Mouse (Mus musculus): ENCODE results near the gene Tgfbr2. TPM values are rescaled to one million over a fixed set of nuclear protein-coding genes. Genes with fewer than 3 reads are reported as not detected.
"Not testable (repeated sequence)": the region's sequence is repeated elsewhere in the genome, so short reads cannot be mapped to it uniquely, and the experiment has no call there.

Gene Tgfbr2
- polyA plus RNA-seq, 1 experiment from 2014 or later: 53.1 TPM

GRCm38 (mm10) chr9:116053976-116054375 is 121.2 kb downstream of the Tgfbr2 start:
- Histone ChIP-seq H3K4me1 (0 out of 2 replicates have a peak, but pooled peaks cover 6% of the 10 kb centered on the region), H3K9me3 (no peaks in the 10 kb centered on the region), H3K9ac (no peak overlapping the region), H3K27ac (no peak overlapping the region), H3K27me3 (no peaks in the 10 kb centered on the region), H3K36me3 (no peaks in the 10 kb centered on the region), H3K4me3 (no peak overlapping the region), H3K4me2 (no peak overlapping the region)
- ATAC-seq (ENCODE audit: borderline replicate concordance, extremely low read depth, low FRiP score, low TSS enrichment): no peak
- 39% methylated on average over 8 of the region's 8 CpGs for WGBS

GRCm38 (mm10) chr9:116049985-116050384 is 125.2 kb downstream of the Tgfbr2 start:
- no peak overlapping the region for H3K27ac ChIP-seq
- no peaks in the 10 kb centered on the region for H3K27me3 ChIP-seq
- no peak overlapping the region for H3K4me3 ChIP-seq
- 70% methylated on average over 1 of the region's 1 CpGs for WGBS
- no peak for ATAC-seq (ENCODE audit: borderline replicate concordance, extremely low read depth, low FRiP score, low TSS enrichment)
- no peaks in the 10 kb centered on the region for H3K9me3 ChIP-seq
- no peak overlapping the region for H3K9ac ChIP-seq
- H3K4me1 ChIP-seq: 0 out of 2 replicates have a peak, but pooled peaks cover 6% of the 10 kb centered on the region
- no peak overlapping the region for H3K4me2 ChIP-seq
- H3K36me3 ChIP-seq: no peaks in the 10 kb centered on the region

GRCm38 (mm10) chr9:116041787-116042186 is 133.4 kb downstream of the Tgfbr2 start:
- H3K4me1 ChIP-seq: no peaks in the 10 kb centered on the region
- no peaks in the 10 kb centered on the region for H3K9me3 ChIP-seq
- no peak overlapping the region for H3K4me2 ChIP-seq
- no peak overlapping the region for H3K9ac ChIP-seq
- no peaks in the 10 kb centered on the region for H3K36me3 ChIP-seq
- no peak for ATAC-seq (ENCODE audit: borderline replicate concordance, extremely low read depth, low FRiP score, low TSS enrichment)
- H3K4me3 ChIP-seq: no peak overlapping the region
- WGBS: 7% methylated on average over 3 of the region's 3 CpGs
- no peak overlapping the region for H3K27ac ChIP-seq
- no peaks in the 10 kb centered on the region for H3K27me3 ChIP-seq

- H3K4me3 ChIP-seq: no peak overlapping the region
- no peaks in the 10 kb centered on the region for H3K9me3 ChIP-seq
- ATAC-seq (ENCODE audit: borderline replicate concordance, extremely low read depth, low FRiP score, low TSS enrichment): no peak
- no peak overlapping the region for H3K27ac ChIP-seq
- no peak overlapping the region for H3K9ac ChIP-seq
- no peak overlapping the region for H3K4me2 ChIP-seq
- WGBS: 75% methylated on average over 4 of the region's 4 CpGs
- no peaks in the 10 kb centered on the region for H3K4me1 ChIP-seq
- H3K27me3 ChIP-seq: no peaks in the 10 kb centered on the region
- no peaks in the 10 kb centered on the region for H3K36me3 ChIP-seq
Measured at GRCm38 (mm10) chr9:116041369-116041768, 133.8 kb downstream of the Tgfbr2 start.

- not testable (repeated sequence) for H3K36me3 ChIP-seq; H3K4me1 ChIP-seq; ATAC-seq (ENCODE audit: borderline replicate concordance, extremely low read depth, low FRiP score, low TSS enrichment); H3K27me3 ChIP-seq; H3K4me2 ChIP-seq; H3K27ac ChIP-seq; H3K9me3 ChIP-seq; H3K4me3 ChIP-seq; H3K9ac ChIP-seq
- 88% methylated on average over 14 of the region's 14 CpGs for WGBS
Measured at GRCm38 (mm10) chr9:116040852-116041251, 134.3 kb downstream of the Tgfbr2 start.

GRCm38 (mm10) chr9:116039981-116040380 is 135.2 kb downstream of the Tgfbr2 start:
- H3K27ac ChIP-seq: no peak overlapping the region
- no peaks in the 10 kb centered on the region for H3K9me3 ChIP-seq
- H3K9ac ChIP-seq: no peak overlapping the region
- H3K27me3 ChIP-seq: no peaks in the 10 kb centered on the region
- no peaks in the 10 kb centered on the region for H3K36me3 ChIP-seq
- no peak for ATAC-seq (ENCODE audit: borderline replicate concordance, extremely low read depth, low FRiP score, low TSS enrichment)
- no peaks in the 10 kb centered on the region for H3K4me1 ChIP-seq
- no peak overlapping the region for H3K4me2 ChIP-seq
- 76% methylated on average over 4 of the region's 4 CpGs for WGBS
- H3K4me3 ChIP-seq: no peak overlapping the region

GRCm38 (mm10) chr9:116038275-116038674 is 136.9 kb downstream of the Tgfbr2 start:
- no peaks in the 10 kb centered on the region for H3K9me3 ChIP-seq
- WGBS: 73% methylated on average over 6 of the region's 6 CpGs

More at GRCm38 (mm10) chr9:116038275-116038674, 136.9 kb downstream of the Tgfbr2 start:
- no peak overlapping the region for H3K4me3 ChIP-seq
- H3K4me1 ChIP-seq: no peaks in the 10 kb centered on the region
- no peak overlapping the region for H3K9ac ChIP-seq
- H3K27ac ChIP-seq: no peak overlapping the region
- ATAC-seq (ENCODE audit: borderline replicate concordance, extremely low read depth, low FRiP score, low TSS enrichment): no peak
- H3K4me2 ChIP-seq: no peak overlapping the region
- H3K27me3 ChIP-seq: no peaks in the 10 kb centered on the region
- H3K36me3 ChIP-seq: no peaks in the 10 kb centered on the region
